Mouse (Mus musculus): Measurements from ENCODE around the gene Eif3c. TPM values are rescaled to one million over a fixed set of nuclear protein-coding genes. Genes with fewer than 3 reads are reported as not detected.

Eif3c gene
- polyA plus RNA-seq, 1 experiment from 2014 or later = 196 TPM

GRCm38 (mm10) chr7:126504913-126505312, 61.3 kb downstream of the Eif3c start:
- Histone ChIP-seq H3K36me3 (peaks cover 11% of the 10 kb centered on the region; the same call in 1 of the 2 replicates), H3K9ac (no peak overlapping the region), H3K4me3 (replicated peaks) (no peak overlapping the region), H3K4me2 (no peak overlapping the region), H3K27me3 (replicated peaks) (no peaks in the 10 kb centered on the region), H3K27ac (no peak overlapping the region), H3K4me1 (no peaks in the 10 kb centered on the region), H3K9me3 (no peaks in the 10 kb centered on the region)
- 72% methylated on average over 2 of the region's 2 CpGs for WGBS
- no peak for ATAC-seq (ENCODE audit: insufficient read depth, low FRiP score, low read depth)

GRCm38 (mm10) chr7:126503273-126503878, 62.8 kb downstream of the Eif3c start, which contains the start of gene Atxn2l:
Gene Atxn2l, minus strand, starts transcription at chr7:126503437.
- no peaks in the 10 kb centered on the region for H3K27me3 ChIP-seq (replicated peaks)
- peak within 1 kb of the TSS; percentile 100 for H3K9ac ChIP-seq
- H3K36me3 ChIP-seq = peaks cover 23% of the 10 kb centered on the region; the same call in 1 of the 2 replicates
- peak within 1 kb of the TSS; percentile 100 for H3K4me3 ChIP-seq (replicated peaks)
- no peaks in the 10 kb centered on the region for H3K4me1 ChIP-seq
- H3K9me3 ChIP-seq = no peaks in the 10 kb centered on the region
- under 1% methylated on average over 60 of the region's 72 CpGs for WGBS
- peak within 1 kb of the TSS; percentile 100 for H3K27ac ChIP-seq
- peak; percentile 89 for ATAC-seq (ENCODE audit: insufficient read depth, low FRiP score, low read depth)
- H3K4me2 ChIP-seq = peak within 1 kb of the TSS; percentile 63

GRCm38 (mm10) chr7:126502751-126503150, 63.5 kb downstream of the Eif3c start:
- peak overlapping the region; percentile 63 for H3K4me2 ChIP-seq
- peak overlapping the region; percentile 100 for H3K9ac ChIP-seq
- WGBS = under 1% methylated on average over 40 of the region's 40 CpGs
- no peaks in the 10 kb centered on the region for H3K9me3 ChIP-seq
- H3K27ac ChIP-seq = peak overlapping the region; percentile 100
- no peak for ATAC-seq (ENCODE audit: insufficient read depth, low FRiP score, low read depth)
- H3K4me1 ChIP-seq = no peaks in the 10 kb centered on the region
- H3K4me3 ChIP-seq (replicated peaks) = peak overlapping the region; percentile 100
- peaks cover 27% of the 10 kb centered on the region; the same call in 1 of the 2 replicates for H3K36me3 ChIP-seq
- no peaks in the 10 kb centered on the region for H3K27me3 ChIP-seq (replicated peaks)

GRCm38 (mm10) chr7:126502023-126502741, 64.0 kb downstream of the Eif3c start:
- H3K36me3 ChIP-seq = peaks cover 33% of the 10 kb centered on the region
- H3K4me2 ChIP-seq = peak overlapping the region; percentile 63
- H3K9me3 ChIP-seq = no peaks in the 10 kb centered on the region
- WGBS = under 1% methylated on average over 55 of the region's 57 CpGs
- peak overlapping the region; percentile 100 for H3K9ac ChIP-seq
- peak; percentile 85 for ATAC-seq (ENCODE audit: insufficient read depth, low FRiP score, low read depth)
- H3K4me3 ChIP-seq (replicated peaks) = peak overlapping the region; percentile 100
- H3K27me3 ChIP-seq (replicated peaks) = no peaks in the 10 kb centered on the region
- no peaks in the 10 kb centered on the region for H3K4me1 ChIP-seq
- H3K27ac ChIP-seq = peak overlapping the region; percentile 100

- Histone ChIP-seq H3K4me3 (replicated peaks) (peak overlapping the region; percentile 100), H3K9me3 (no peaks in the 10 kb centered on the region), H3K9ac (peak overlapping the region; percentile 19), H3K4me2 (peak overlapping the region; percentile 63), H3K36me3 (peaks cover 38% of the 10 kb centered on the region), H3K4me1 (no peaks in the 10 kb centered on the region), H3K27me3 (replicated peaks) (no peaks in the 10 kb centered on the region), H3K27ac (peak overlapping the region; percentile 100)
- WGBS = 3% methylated on average over 9 of the region's 9 CpGs
- no peak for ATAC-seq (ENCODE audit: insufficient read depth, low FRiP score, low read depth)
Observed at GRCm38 (mm10) chr7:126501684-126502022, 64.6 kb downstream of the Eif3c start.

- H3K36me3 ChIP-seq = peaks cover 59% of the 10 kb centered on the region
- H3K4me3 ChIP-seq (replicated peaks) = no peak overlapping the region
- no peaks in the 10 kb centered on the region for H3K4me1 ChIP-seq
- WGBS = 94% methylated on average over 7 of the region's 7 CpGs
- H3K9me3 ChIP-seq = no peaks in the 10 kb centered on the region
- no peak overlapping the region for H3K4me2 ChIP-seq
- ATAC-seq (ENCODE audit: insufficient read depth, low FRiP score, low read depth) = no peak
- H3K27ac ChIP-seq = no peak overlapping the region
- H3K27me3 ChIP-seq (replicated peaks) = no peaks in the 10 kb centered on the region
- no peak overlapping the region for H3K9ac ChIP-seq
Observed at GRCm38 (mm10) chr7:126499416-126499815, 66.8 kb downstream of the Eif3c start.

GRCm38 (mm10) chr7:126497966-126498365, 68.2 kb downstream of the Eif3c start:
- no peak overlapping the region for H3K4me2 ChIP-seq
- no peaks in the 10 kb centered on the region for H3K9me3 ChIP-seq
- H3K4me1 ChIP-seq = no peaks in the 10 kb centered on the region
- 88% methylated on average over 12 of the region's 12 CpGs for WGBS
- H3K9ac ChIP-seq = no peak overlapping the region
- H3K27me3 ChIP-seq (replicated peaks) = no peaks in the 10 kb centered on the region
- H3K27ac ChIP-seq = no peak overlapping the region
- no peak for ATAC-seq (ENCODE audit: insufficient read depth, low FRiP score, low read depth)
- H3K4me3 ChIP-seq (replicated peaks) = no peak overlapping the region
- H3K36me3 ChIP-seq = peaks cover 74% of the 10 kb centered on the region

- no peak for ATAC-seq (ENCODE audit: insufficient read depth, low FRiP score, low read depth)
- H3K9me3 ChIP-seq = no peaks in the 10 kb centered on the region
- no peak overlapping the region for H3K9ac ChIP-seq
- peaks cover 87% of the 10 kb centered on the region for H3K36me3 ChIP-seq
- H3K4me1 ChIP-seq = no peaks in the 10 kb centered on the region
- 89% methylated on average over 5 of the region's 5 CpGs for WGBS
- no peak overlapping the region for H3K4me2 ChIP-seq
- H3K4me3 ChIP-seq (replicated peaks) = no peak overlapping the region
- no peak overlapping the region for H3K27ac ChIP-seq
- no peaks in the 10 kb centered on the region for H3K27me3 ChIP-seq (replicated peaks)
Observed at GRCm38 (mm10) chr7:126496475-126496874, 69.7 kb downstream of the Eif3c start.

Small RNA genes lying within 50 kb of the gene (microRNA-seq; reads per million reads assigned to microRNA genes)
- gene Mir7059 = 2.1 reads per million, percentile 4 among the genes with 10 or more reads in this experiment

Other genes starting within 250 kb of the Eif3c start
- 2.0 and 2.2 TPM in 2 replicates for gene Lat, start 196.8 kb downstream of the Eif3c start, polyA plus RNA-seq (2015; fragmentation: Nextera tagmentation; extraction: Ambion mirVana)
- 42.4 and 53.8 TPM in 2 replicates for gene Spns1, start 189.0 kb downstream of the Eif3c start, polyA plus RNA-seq (2015; fragmentation: Nextera tagmentation; extraction: Ambion mirVana)
- gene Nfatc2ip, start 169.7 kb downstream of the Eif3c start, polyA plus RNA-seq (2015; fragmentation: Nextera tagmentation; extraction: Ambion mirVana) = 2.3 and 2.7 TPM in 2 replicates
- gene Cd19, start 151.5 kb downstream of the Eif3c start, polyA plus RNA-seq (2015; fragmentation: Nextera tagmentation; extraction: Ambion mirVana) = 0.36 and 0.44 TPM in 2 replicates
- 27.4 and 27.9 TPM in 2 replicates for gene Rabep2, start 137.7 kb downstream of the Eif3c start, polyA plus RNA-seq (2015; fragmentation: Nextera tagmentation; extraction: Ambion mirVana)
- gene Atp2a1, start 103.3 kb downstream of the Eif3c start, polyA plus RNA-seq (2015; fragmentation: Nextera tagmentation; extraction: Ambion mirVana) = 1.7 and 5.7 TPM in 2 replicates
- 39.2 and 44.4 TPM in 2 replicates for gene Sh2b1, start 91.0 kb downstream of the Eif3c start, polyA plus RNA-seq (2015; fragmentation: Nextera tagmentation; extraction: Ambion mirVana)
- 149 and 158 TPM in 2 replicates for gene Tufm, start 79.0 kb downstream of the Eif3c start, polyA plus RNA-seq (2015; fragmentation: Nextera tagmentation; extraction: Ambion mirVana)
- 44.5 and 53.3 TPM in 2 replicates for gene Atxn2l, start 63.0 kb downstream of the Eif3c start, polyA plus RNA-seq (2015; fragmentation: Nextera tagmentation; extraction: Ambion mirVana)
- gene Apobr, start 18.5 kb upstream of the Eif3c start, polyA plus RNA-seq (2015; fragmentation: Nextera tagmentation; extraction: Ambion mirVana) = 1.2 and 1.3 TPM in 2 replicates
- gene Cln3, start 19.4 kb upstream of the Eif3c start, polyA plus RNA-seq (2015; fragmentation: Nextera tagmentation; extraction: Ambion mirVana) = 30.4 and 33.1 TPM in 2 replicates
- 0.13 and 0.26 TPM in 2 replicates for gene Il27, start 28.5 kb upstream of the Eif3c start, polyA plus RNA-seq (2015; fragmentation: Nextera tagmentation; extraction: Ambion mirVana)
- gene Nupr1, start 64.5 kb upstream of the Eif3c start, polyA plus RNA-seq (2015; fragmentation: Nextera tagmentation; extraction: Ambion mirVana) = 156 and 197 TPM in 2 replicates
- 43.5 and 53.8 TPM in 2 replicates for gene Sgf29, start 82.9 kb upstream of the Eif3c start, polyA plus RNA-seq (2015; fragmentation: Nextera tagmentation; extraction: Ambion mirVana)
- gene Sult1a1, start 110.0 kb upstream of the Eif3c start, polyA plus RNA-seq (2015; fragmentation: Nextera tagmentation; extraction: Ambion mirVana) = 7.1 and 9.7 TPM in 2 replicates
- gene Bola2, start 129.0 kb upstream of the Eif3c start, polyA plus RNA-seq (2015; fragmentation: Nextera tagmentation; extraction: Ambion mirVana) = 105 and 114 TPM in 2 replicates
- gene Slx1b, start 129.4 kb upstream of the Eif3c start, polyA plus RNA-seq (2015; fragmentation: Nextera tagmentation; extraction: Ambion mirVana) = 7.9 and 9.6 TPM in 2 replicates
- gene Coro1a, start 141.4 kb upstream of the Eif3c start, polyA plus RNA-seq (2015; fragmentation: Nextera tagmentation; extraction: Ambion mirVana) = 50.1 and 51.9 TPM in 2 replicates
- 99.9 TPM in 2 replicates for gene Mapk3, start 193.2 kb upstream of the Eif3c start, polyA plus RNA-seq (2015; fragmentation: Nextera tagmentation; extraction: Ambion mirVana)
- gene Gdpd3, start 199.9 kb upstream of the Eif3c start, polyA plus RNA-seq (2015; fragmentation: Nextera tagmentation; extraction: Ambion mirVana) = 3.1 and 3.3 TPM in 2 replicates
- gene Ypel3, start 210.5 kb upstream of the Eif3c start, polyA plus RNA-seq (2015; fragmentation: Nextera tagmentation; extraction: Ambion mirVana) = 81.9 and 93.0 TPM in 2 replicates
- 0.46 and 0.66 TPM in 2 replicates for gene Tbx6, start 215.1 kb upstream of the Eif3c start, polyA plus RNA-seq (2015; fragmentation: Nextera tagmentation; extraction: Ambion mirVana)
- 237 and 240 TPM in 2 replicates for gene Ppp4c, start 226.1 kb upstream of the Eif3c start, polyA plus RNA-seq (2015; fragmentation: Nextera tagmentation; extraction: Ambion mirVana)
- gene Fam57b, start 231.3 kb upstream of the Eif3c start, polyA plus RNA-seq (2015; fragmentation: Nextera tagmentation; extraction: Ambion mirVana) = 0.73 and 0.74 TPM in 2 replicates

All from stomach, embryonic 15.5 days (tissue).